Mouse (Mus musculus): ENCODE measurements around the gene Defa2.
"Not testable (repeated sequence)": the region's sequence is repeated elsewhere in the genome, so short reads cannot be mapped to it uniquely, and the experiment has no call there.

Gene Defa2

GRCm38 (mm10) chr8:21378215-21378614 is at the start of gene Defa2:
Defa2 (plus strand) TSS chr8:21378515.
- not testable (repeated sequence) for DNase-seq (ENCODE audit: low spot score in 2 of 2)

GRCm38 (mm10) chr8:21391511-21391910 is 13.2 kb downstream of the Defa2 start, which contains the start of gene Defa33:
Defa33 (plus strand) TSS chr8:21391811.
- DNase-seq (ENCODE audit: low spot score in 2 of 2) = not testable (repeated sequence)

- DNase-seq (ENCODE audit: low spot score in 2 of 2) = not testable (repeated sequence)
Measured at GRCm38 (mm10) chr8:21427111-21427510, 48.8 kb downstream of the Defa2 start, which contains the start of gene Defa36. Defa36 (plus strand) TSS chr8:21427411.

Data from right cerebral cortex, adult 2 months (tissue).